Mouse (Mus musculus): ENCODE measurements around the gene Arhgap23. TPM values are rescaled to one million over a fixed set of nuclear protein-coding genes. Genes with fewer than 3 reads are reported as not detected.

The Arhgap23 gene
- polyA plus RNA-seq, 1 experiment from 2014 or later = 7.9 TPM

- peak; percentile 68 for TF ChIP-seq CTCF (IDR thresholded peaks at IDR 0.05; ENCODE audit: low read depth)
- 2% methylated on average over 15 of the region's 15 CpGs for WGBS
- H3K36me3 ChIP-seq (ENCODE audit: insufficient read depth) = no peaks in the 10 kb centered on the region
- H3K4me3 ChIP-seq (ENCODE audit: low read depth, low read length) = peak overlapping the region; percentile 37
- peak overlapping the region; percentile 42; the same call in 1 of the 2 replicates for H3K9ac ChIP-seq
- H3K9me3 ChIP-seq (ENCODE audit: low read depth, low read length) = no peaks in the 10 kb centered on the region
- no peaks in the 10 kb centered on the region for H3K27me3 ChIP-seq (ENCODE audit: insufficient read depth, low read length)
- peak overlapping the region; percentile 95 for H3K27ac ChIP-seq (ENCODE audit: low read depth)
- peak; percentile 77 for ATAC-seq (ENCODE audit: insufficient read depth)
- peak overlapping the region; percentile 66 for H3K4me2 ChIP-seq
- H3K4me1 ChIP-seq (ENCODE audit: insufficient read depth) = peaks cover 49% of the 10 kb centered on the region
- DNase-seq = peak; percentile 96
These were observed 19.5 kb downstream of the Arhgap23 start for GRCm38 (mm10) chr11:97434704-97435454.

- Histone ChIP-seq H3K27ac (ENCODE audit: low read depth) (peak overlapping the region; percentile 95), H3K4me1 (ENCODE audit: insufficient read depth) (peaks cover 49% of the 10 kb centered on the region), H3K36me3 (ENCODE audit: insufficient read depth) (no peaks in the 10 kb centered on the region), H3K4me2 (peak overlapping the region; percentile 66), H3K4me3 (ENCODE audit: low read depth, low read length) (no peak overlapping the region), H3K9me3 (ENCODE audit: low read depth, low read length) (no peaks in the 10 kb centered on the region), H3K27me3 (ENCODE audit: insufficient read depth, low read length) (no peaks in the 10 kb centered on the region), H3K9ac (peak overlapping the region; percentile 42; the same call in 1 of the 2 replicates)
- DNase-seq = peak; percentile 36
- ATAC-seq (ENCODE audit: insufficient read depth) = peak; percentile 3; the same call in 1 of the 2 replicates
- no peak for TF ChIP-seq CTCF (IDR thresholded peaks at IDR 0.05; ENCODE audit: low read depth)
- 39% methylated on average over 13 of the region's 13 CpGs for WGBS
These were observed 20.6 kb downstream of the Arhgap23 start for GRCm38 (mm10) chr11:97435808-97436491.

DNA sequence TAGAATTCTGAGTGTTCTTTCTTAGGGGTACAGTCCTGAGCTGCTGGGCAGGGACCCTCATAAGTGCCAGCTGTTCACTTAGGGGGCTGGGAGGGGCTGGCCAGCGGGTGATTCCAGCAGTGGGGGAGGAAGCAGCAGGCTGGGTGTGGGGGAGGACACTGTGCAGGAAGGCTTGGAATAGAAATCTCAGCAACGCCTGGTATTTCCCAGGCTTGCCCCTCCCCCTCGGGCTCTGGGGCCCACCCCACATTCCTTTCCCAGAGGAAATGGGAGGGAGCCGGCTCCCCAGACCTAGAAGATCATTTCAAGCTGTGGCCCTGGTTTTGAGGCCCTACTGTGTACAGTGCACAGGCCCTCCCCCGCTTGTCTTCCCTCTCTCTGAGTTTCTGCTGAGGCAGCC is 22.4 kb downstream of the Arhgap23 start:
- ATAC-seq (ENCODE audit: insufficient read depth) (peak; percentile 23; the same call in 1 of the 2 replicates), DNase-seq (peak; percentile 94)
- no peak for TF ChIP-seq CTCF (IDR thresholded peaks at IDR 0.05; ENCODE audit: low read depth)
- 9% methylated on average over 5 of the region's 5 CpGs for WGBS
- Histone ChIP-seq H3K9me3 (ENCODE audit: low read depth, low read length) (no peaks in the 10 kb centered on the region), H3K27ac (ENCODE audit: low read depth) (peak overlapping the region; percentile 81), H3K4me2 (peak overlapping the region; percentile 82), H3K9ac (no peak overlapping the region), H3K4me1 (ENCODE audit: insufficient read depth) (peaks cover 63% of the 10 kb centered on the region), H3K27me3 (ENCODE audit: insufficient read depth, low read length) (no peaks in the 10 kb centered on the region), H3K36me3 (ENCODE audit: insufficient read depth) (no peaks in the 10 kb centered on the region), H3K4me3 (ENCODE audit: low read depth, low read length) (no peak overlapping the region)

GRCm38 (mm10) chr11:97438868-97439267 is 23.5 kb downstream of the Arhgap23 start:
- TF ChIP-seq CTCF (IDR thresholded peaks at IDR 0.05; ENCODE audit: low read depth) = no peak
- peaks cover 68% of the 10 kb centered on the region for H3K4me1 ChIP-seq (ENCODE audit: insufficient read depth)
- no peaks in the 10 kb centered on the region for H3K9me3 ChIP-seq (ENCODE audit: low read depth, low read length)
- H3K4me3 ChIP-seq (ENCODE audit: low read depth, low read length) = no peak overlapping the region; the same call in 1 of the 2 replicates
- peak; percentile 65 for DNase-seq
- 0 out of 2 replicates have a peak, but pooled peaks cover 6% of the 10 kb centered on the region for H3K36me3 ChIP-seq (ENCODE audit: insufficient read depth)
- H3K9ac ChIP-seq = peak overlapping the region; percentile 13; the same call in 1 of the 2 replicates
- ATAC-seq (ENCODE audit: insufficient read depth) = no peak
- 30% methylated on average over 9 of the region's 9 CpGs for WGBS
- peak overlapping the region; percentile 81 for H3K27ac ChIP-seq (ENCODE audit: low read depth)
- H3K4me2 ChIP-seq = peak overlapping the region; percentile 82; the same call in 1 of the 2 replicates
- no peaks in the 10 kb centered on the region for H3K27me3 ChIP-seq (ENCODE audit: insufficient read depth, low read length)

- WGBS = under 1% methylated on average over 37 of the region's 37 CpGs
- H3K4me3 ChIP-seq (ENCODE audit: low read depth, low read length) = peak overlapping the region; percentile 73
- peak overlapping the region; percentile 81 for H3K9ac ChIP-seq
- peak overlapping the region; percentile 82 for H3K4me2 ChIP-seq
- H3K27me3 ChIP-seq (ENCODE audit: insufficient read depth, low read length) = no peaks in the 10 kb centered on the region
- H3K9me3 ChIP-seq (ENCODE audit: low read depth, low read length) = no peaks in the 10 kb centered on the region
- peak overlapping the region; percentile 81 for H3K27ac ChIP-seq (ENCODE audit: low read depth)
- DNase-seq (peak; percentile 82), ATAC-seq (ENCODE audit: insufficient read depth) (peak; percentile 66)
- no peak for TF ChIP-seq CTCF (IDR thresholded peaks at IDR 0.05; ENCODE audit: low read depth)
- H3K36me3 ChIP-seq (ENCODE audit: insufficient read depth) = peaks cover 17% of the 10 kb centered on the region
- H3K4me1 ChIP-seq (ENCODE audit: insufficient read depth) = peaks cover 62% of the 10 kb centered on the region
These were observed 24.6 kb downstream of the Arhgap23 start for GRCm38 (mm10) chr11:97439935-97440334.

- Histone ChIP-seq H3K4me3 (ENCODE audit: low read depth, low read length) (peak overlapping the region; percentile 73), H3K4me2 (peak overlapping the region; percentile 82), H3K27me3 (ENCODE audit: insufficient read depth, low read length) (no peaks in the 10 kb centered on the region), H3K4me1 (ENCODE audit: insufficient read depth) (peaks cover 57% of the 10 kb centered on the region), H3K27ac (ENCODE audit: low read depth) (peak overlapping the region; percentile 81), H3K9ac (peak overlapping the region; percentile 81), H3K36me3 (ENCODE audit: insufficient read depth) (peaks cover 22% of the 10 kb centered on the region), H3K9me3 (ENCODE audit: low read depth, low read length) (no peaks in the 10 kb centered on the region)
- no peak for TF ChIP-seq CTCF (IDR thresholded peaks at IDR 0.05; ENCODE audit: low read depth)
- peak; percentile 25 for ATAC-seq (ENCODE audit: insufficient read depth)
- WGBS = 1% methylated on average over 28 of the region's 34 CpGs
- peak; percentile 57 for DNase-seq
These were observed 25.1 kb downstream of the Arhgap23 start for GRCm38 (mm10) chr11:97440441-97440881.

Data from lung, embryonic 14.5 days (tissue).